Mouse (Mus musculus): Measurements from ENCODE around the gene Vps9d1. TPM values are rescaled to one million over a fixed set of nuclear protein-coding genes. Genes with fewer than 3 reads are reported as not detected.
A peak's percentile ranks its signal among the peaks of the same experiment; 100 is the strongest.

The Vps9d1 gene
- polyA plus RNA-seq, 1 experiment from 2014 or later: 53.4 TPM

- ATAC-seq: no peak
- Histone ChIP-seq H3K9me3 (no peaks in the 10 kb centered on the region), H3K4me3 (replicated peaks) (no peak overlapping the region), H3K9ac (replicated peaks) (no peak overlapping the region), H3K4me1 (replicated peaks) (peaks cover 24% of the 10 kb centered on the region), H3K27ac (no peak overlapping the region), H3K27me3 (no peaks in the 10 kb centered on the region), H3K36me3 (peaks cover 63% of the 10 kb centered on the region), H3K4me2 (replicated peaks) (no peak overlapping the region)
- 98% methylated on average over 5 of the region's 5 CpGs for WGBS
Measured at GRCm38 (mm10) chr8:123250940-123251339, 3.2 kb downstream of the Vps9d1 start.

DNA sequence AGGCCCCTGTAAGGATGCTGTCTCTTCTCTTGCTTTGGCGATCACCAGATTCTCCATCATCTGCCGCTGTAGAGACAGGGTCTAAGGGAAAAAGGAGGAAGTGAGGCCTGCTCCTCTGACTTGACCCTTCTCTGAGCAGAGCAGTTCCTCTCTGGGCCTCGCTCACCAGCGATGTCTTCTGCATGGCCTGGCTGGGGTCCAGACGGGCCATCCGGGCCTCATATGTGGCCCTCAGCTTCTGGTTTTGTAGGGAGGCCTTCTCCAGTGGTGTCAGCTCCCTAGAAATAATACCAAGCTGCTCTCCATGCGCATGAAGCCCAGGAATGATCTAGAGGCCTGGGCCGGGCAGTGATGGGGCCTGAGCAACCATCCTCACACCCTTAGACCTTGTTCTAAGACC is 5.6 kb downstream of the Vps9d1 start:
- Histone ChIP-seq H3K27me3 (no peaks in the 10 kb centered on the region), H3K4me1 (replicated peaks) (peaks cover 11% of the 10 kb centered on the region), H3K9me3 (no peaks in the 10 kb centered on the region), H3K9ac (replicated peaks) (no peak overlapping the region), H3K4me3 (replicated peaks) (no peak overlapping the region), H3K36me3 (peaks cover 86% of the 10 kb centered on the region), H3K27ac (no peak overlapping the region), H3K4me2 (replicated peaks) (no peak overlapping the region)
- no peak for ATAC-seq
- WGBS: 96% methylated on average over 8 of the region's 8 CpGs

- Histone ChIP-seq H3K9ac (replicated peaks) (no peak overlapping the region), H3K4me2 (replicated peaks) (no peak overlapping the region), H3K27me3 (no peaks in the 10 kb centered on the region), H3K36me3 (peaks cover 95% of the 10 kb centered on the region), H3K4me1 (replicated peaks) (peaks cover 4% of the 10 kb centered on the region), H3K9me3 (no peaks in the 10 kb centered on the region), H3K4me3 (replicated peaks) (no peak overlapping the region), H3K27ac (no peak overlapping the region)
- 97% methylated on average over 6 of the region's 6 CpGs for WGBS
- ATAC-seq: no peak
Measured at GRCm38 (mm10) chr8:123247748-123248147, 6.4 kb downstream of the Vps9d1 start.

GRCm38 (mm10) chr8:123245543-123245942 is 8.6 kb downstream of the Vps9d1 start:
- no peak overlapping the region for H3K4me2 ChIP-seq (replicated peaks)
- H3K4me3 ChIP-seq (replicated peaks): no peak overlapping the region
- H3K27me3 ChIP-seq: no peaks in the 10 kb centered on the region
- ATAC-seq: no peak
- no peaks in the 10 kb centered on the region for H3K4me1 ChIP-seq (replicated peaks)
- WGBS: 93% methylated on average over 12 of the region's 12 CpGs
- no peaks in the 10 kb centered on the region for H3K9me3 ChIP-seq
- H3K27ac ChIP-seq: no peak overlapping the region
- H3K36me3 ChIP-seq: peaks cover 93% of the 10 kb centered on the region
- no peak overlapping the region for H3K9ac ChIP-seq (replicated peaks)

DNA sequence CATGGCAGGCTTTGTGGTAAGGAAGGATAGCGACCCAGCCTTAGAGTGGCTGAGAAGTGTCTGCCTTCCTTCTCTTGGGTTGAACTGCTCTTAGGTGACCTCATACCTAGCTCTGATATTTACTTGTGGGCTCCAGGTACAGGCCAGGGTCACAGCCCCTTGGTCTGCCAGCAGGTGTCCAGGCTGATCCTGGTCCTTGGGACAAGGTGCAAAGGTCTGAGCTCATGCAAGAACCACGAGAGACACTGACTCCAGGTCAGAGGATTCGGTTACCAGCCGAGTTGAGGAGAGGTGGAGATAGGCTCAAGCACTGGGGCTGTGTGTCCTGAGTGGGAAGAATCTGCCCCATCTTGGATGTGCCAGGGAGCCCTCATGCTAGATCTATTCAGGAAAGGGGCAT is 9.8 kb downstream of the Vps9d1 start:
- H3K9me3 ChIP-seq: no peaks in the 10 kb centered on the region
- H3K4me1 ChIP-seq (replicated peaks): no peaks in the 10 kb centered on the region
- peaks cover 81% of the 10 kb centered on the region for H3K36me3 ChIP-seq
- H3K4me3 ChIP-seq (replicated peaks): no peak overlapping the region
- no peak overlapping the region for H3K9ac ChIP-seq (replicated peaks)
- WGBS: 94% methylated on average over 4 of the region's 4 CpGs
- H3K27me3 ChIP-seq: no peaks in the 10 kb centered on the region
- ATAC-seq: no peak
- H3K27ac ChIP-seq: no peak overlapping the region
- H3K4me2 ChIP-seq (replicated peaks): no peak overlapping the region

GRCm38 (mm10) chr8:123243053-123243452 is 11.1 kb downstream of the Vps9d1 start:
- Histone ChIP-seq H3K4me1 (replicated peaks) (no peaks in the 10 kb centered on the region), H3K27ac (no peak overlapping the region), H3K27me3 (no peaks in the 10 kb centered on the region), H3K36me3 (peaks cover 68% of the 10 kb centered on the region), H3K4me3 (replicated peaks) (no peak overlapping the region), H3K9me3 (no peaks in the 10 kb centered on the region), H3K4me2 (replicated peaks) (no peak overlapping the region), H3K9ac (replicated peaks) (no peak overlapping the region)
- no peak for ATAC-seq
- 70% methylated on average over 11 of the region's 11 CpGs for WGBS

DNA sequence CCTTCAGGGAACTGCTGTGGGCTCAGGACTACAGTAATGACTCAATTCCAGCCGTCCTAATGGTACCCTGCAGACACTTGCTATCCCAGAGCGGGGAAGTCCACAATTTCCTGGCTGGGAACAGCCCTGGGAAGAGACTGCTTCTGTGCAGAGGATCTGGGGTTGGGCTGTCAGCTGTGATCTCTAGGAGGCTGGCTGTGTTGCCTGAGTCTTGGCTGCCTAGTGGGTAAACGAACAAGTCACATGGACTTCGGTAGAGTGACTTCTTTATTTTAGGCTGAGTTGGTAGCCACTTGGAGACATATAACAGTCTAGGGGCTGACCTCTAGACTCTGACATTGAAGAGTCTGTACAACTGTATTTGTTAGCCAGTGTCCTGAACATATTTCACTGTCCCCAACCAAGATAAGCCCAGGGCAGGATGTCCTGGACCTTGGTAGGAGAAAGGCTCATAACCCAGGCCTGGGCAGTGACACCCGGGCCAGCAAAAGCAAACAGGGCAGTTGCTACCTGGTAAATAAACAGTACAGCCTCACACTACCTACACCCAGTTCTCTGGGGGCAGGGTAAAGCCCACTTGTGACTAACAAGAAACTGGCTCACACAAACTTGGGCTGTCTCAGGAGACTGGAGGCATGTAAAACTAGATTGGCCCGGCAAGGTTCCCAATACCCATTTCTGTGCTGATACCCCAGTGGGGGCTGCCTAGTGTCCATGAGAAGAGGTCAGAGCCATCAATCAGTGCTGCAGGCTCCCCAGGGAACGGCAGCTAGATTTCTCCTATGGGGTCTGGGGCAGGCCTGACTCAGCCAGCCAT is 11.8 kb downstream of the Vps9d1 start:
- ATAC-seq: no peak
- 92% methylated on average over 7 of the region's 7 CpGs for WGBS
- Histone ChIP-seq H3K9me3 (no peaks in the 10 kb centered on the region), H3K36me3 (peaks cover 61% of the 10 kb centered on the region), H3K9ac (replicated peaks) (no peak overlapping the region), H3K4me2 (replicated peaks) (no peak overlapping the region), H3K4me3 (replicated peaks) (no peak overlapping the region), H3K4me1 (replicated peaks) (no peaks in the 10 kb centered on the region), H3K27me3 (no peaks in the 10 kb centered on the region), H3K27ac (no peak overlapping the region)

DNA sequence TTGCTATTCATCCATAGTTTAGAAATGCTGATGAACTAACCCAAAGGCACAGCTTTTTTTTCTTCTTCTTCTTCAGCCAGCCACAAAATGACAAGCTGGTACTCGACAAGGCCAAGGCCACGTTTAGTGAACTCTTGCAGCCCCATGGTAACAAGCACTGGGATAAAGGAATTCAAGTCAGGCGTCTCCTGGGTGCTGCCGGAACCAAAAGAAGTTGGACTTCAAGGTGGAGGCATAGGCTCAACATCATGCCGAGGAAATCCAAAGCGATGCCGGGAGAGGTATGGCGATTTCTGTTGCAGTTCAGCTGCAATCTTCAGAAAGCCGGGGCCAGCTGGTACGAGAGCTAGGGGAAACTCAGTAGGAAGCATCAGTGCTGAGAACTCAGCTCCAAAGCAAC is 14.8 kb downstream of the Vps9d1 start:
- Histone ChIP-seq H3K4me1 (replicated peaks) (peaks cover 21% of the 10 kb centered on the region), H3K27ac (no peak overlapping the region), H3K9me3 (no peaks in the 10 kb centered on the region), H3K27me3 (peaks cover 27% of the 10 kb centered on the region), H3K36me3 (peaks cover 31% of the 10 kb centered on the region), H3K4me2 (replicated peaks) (no peak overlapping the region), H3K4me3 (replicated peaks) (no peak overlapping the region), H3K9ac (replicated peaks) (no peak overlapping the region)
- WGBS: 83% methylated on average over 10 of the region's 10 CpGs
- no peak for ATAC-seq

DNA sequence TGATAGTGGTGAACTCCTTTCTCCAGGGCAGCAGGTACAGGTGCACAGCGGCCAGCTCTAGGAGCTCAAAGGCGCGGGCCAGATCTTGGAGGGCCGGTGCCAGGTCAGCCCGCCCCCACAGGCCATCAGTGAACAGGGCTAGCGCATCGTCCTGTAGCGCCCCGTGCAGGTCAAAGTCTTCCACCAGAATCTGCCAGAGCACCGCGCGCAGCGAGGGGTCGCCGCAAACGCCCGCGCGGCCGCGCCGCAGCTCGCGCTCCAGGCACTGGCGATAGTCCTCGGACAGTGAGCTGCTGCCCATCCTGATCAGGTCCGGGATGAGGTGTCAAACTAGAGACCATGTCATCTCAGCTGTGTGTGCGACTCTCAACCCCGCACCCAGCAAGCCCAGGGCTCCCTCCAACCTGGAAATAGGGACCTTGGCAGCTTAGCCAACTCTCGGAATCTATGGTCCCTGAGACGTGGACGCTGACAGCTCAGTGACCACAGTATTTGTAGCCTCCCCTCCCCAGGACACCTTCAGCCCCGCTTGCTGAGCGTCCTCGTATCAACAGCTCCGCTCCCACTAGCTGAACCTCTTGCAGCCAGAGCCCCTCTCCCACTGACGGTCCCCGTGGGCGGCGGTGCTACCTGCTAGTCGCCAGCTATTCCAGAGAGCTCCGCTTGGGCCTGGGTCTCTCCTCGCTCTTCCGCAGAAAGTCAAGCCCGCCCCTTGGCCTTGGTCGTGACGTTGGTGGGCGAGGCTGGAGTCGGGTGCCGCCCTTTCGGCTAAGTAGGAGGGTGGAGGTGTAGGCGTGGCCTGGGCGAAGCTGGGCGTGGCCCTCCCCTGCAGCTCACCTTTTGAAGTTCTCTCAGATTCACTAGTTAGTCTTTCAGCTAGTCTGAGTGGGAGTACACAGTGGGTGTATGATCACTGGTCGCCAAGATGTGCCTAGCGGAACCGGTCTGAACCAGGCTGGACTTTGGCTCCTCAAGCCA is 18.3 kb downstream of the Vps9d1 start, which contains the start of gene Spata2l:
TSS of gene Spata2l (minus strand) at position 714 of the 978 bp plus-strand sequence.
- H3K9ac ChIP-seq (replicated peaks): peak within 1 kb of the TSS; percentile 68
- H3K36me3 ChIP-seq: 0 out of 2 replicates have a peak, but pooled peaks cover 3% of the 10 kb centered on the region
- peaks cover 30% of the 10 kb centered on the region for H3K4me1 ChIP-seq (replicated peaks)
- WGBS: 1% methylated on average over 56 of the region's 57 CpGs
- peak within 1 kb of the TSS; percentile 42 for H3K4me3 ChIP-seq (replicated peaks)
- H3K27me3 ChIP-seq: peaks cover 41% of the 10 kb centered on the region
- H3K9me3 ChIP-seq: no peaks in the 10 kb centered on the region
- peak within 1 kb of the TSS; percentile 74 for H3K4me2 ChIP-seq (replicated peaks)
- peak; percentile 73 for ATAC-seq
- no peak within 1 kb of the TSS for H3K27ac ChIP-seq

- peak; percentile 12 for ATAC-seq
Measured at GRCm38 (mm10) chr8:123234918-123235519, 19.1 kb downstream of the Vps9d1 start.

GRCm38 (mm10) chr8:123233760-123234159 is 20.4 kb downstream of the Vps9d1 start:
- whole genome bisulfite sequencing: 82% methylated on average over 11 of the region's 11 CpGs
- no peak overlapping the region for H3K4me2 ChIP-seq (replicated peaks)
- no peak overlapping the region for H3K27ac ChIP-seq
- H3K9me3 ChIP-seq: no peaks in the 10 kb centered on the region
- H3K27me3 ChIP-seq: peaks cover 41% of the 10 kb centered on the region
- no peak for ATAC-seq
- H3K4me1 ChIP-seq (replicated peaks): peaks cover 30% of the 10 kb centered on the region
- peaks cover 21% of the 10 kb centered on the region for H3K36me3 ChIP-seq
- no peak overlapping the region for H3K9ac ChIP-seq (replicated peaks)
- H3K4me3 ChIP-seq (replicated peaks): no peak overlapping the region

More at GRCm38 (mm10) chr8:123234918-123235519, 19.1 kb downstream of the Vps9d1 start:
- Histone ChIP-seq H3K9ac (replicated peaks) (peak overlapping the region; percentile 68), H3K27me3 (peaks cover 41% of the 10 kb centered on the region), H3K4me1 (replicated peaks) (peaks cover 30% of the 10 kb centered on the region), H3K4me2 (replicated peaks) (peak overlapping the region; percentile 74), H3K4me3 (replicated peaks) (peak overlapping the region; percentile 42), H3K9me3 (no peaks in the 10 kb centered on the region), H3K27ac (no peak overlapping the region), H3K36me3 (peaks cover 10% of the 10 kb centered on the region)
- 29% methylated on average over 13 of the region's 13 CpGs for WGBS

All from midbrain, embryonic 13.5 days (tissue).